Mouse (Mus musculus) midbrain, embryonic 10.5 days (tissue): ENCODE data around the gene Trpm3. TPM values are rescaled to one million over a fixed set of nuclear protein-coding genes. Genes with fewer than 3 reads are reported as not detected.

Source experiments
- DNase-seq: peaks from one replicate; pipeline ENCODE4 v3.0.0-alpha.2; 2017; ENCODE audit warnings: low spot score
- H3K27ac ChIP-seq: fragments of 300-500 bp; sonication (generic); replicated peaks from 2 replicates; pipeline ENCODE4 v1.5.1; 2016; ENCODE audit warnings: mild to moderate bottlenecking
- H3K27me3 ChIP-seq: fragments of 300-500 bp; sonication (generic); 2 replicates; pipeline ENCODE4 v1.6.1; 2016; ENCODE audit warnings: low read depth, mild to moderate bottlenecking; ENCODE audit not compliant: poor library complexity, severe bottlenecking
- H3K36me3 ChIP-seq: fragments of 300-500 bp; sonication (generic); 2 replicates; pipeline ENCODE4 v1.6.1; 2016; ENCODE audit warnings: mild to moderate bottlenecking, moderate library complexity
- H3K4me1 ChIP-seq: fragments of 300-500 bp; sonication (generic); 2 replicates; pipeline ENCODE4 v1.6.1; 2016
- H3K4me3 ChIP-seq: fragments of 300-500 bp; sonication (generic); 2 replicates; pipeline ENCODE4 v1.5.1; 2016; ENCODE audit warnings: mild to moderate bottlenecking, moderate library complexity
- H3K9me3 ChIP-seq: fragments of 300-500 bp; sonication (generic); replicated peaks from 2 replicates; pipeline ENCODE4 v1.6.1; 2016; ENCODE audit warnings: mild to moderate bottlenecking
- WGBS: fragments of 180-500 bp; shearing (Covaris S2); methylation state at CpG from one replicate; pipeline ENCODE4 v1.1.7; 2016; 5-methylcytosine and 5-hydroxymethylcytosine counted together
- microRNA counts: library from miRNA; unstranded; fragments of <30 nt; microRNA quantifications from one replicate; lab custom pipeline; 2017
- microRNA-seq: library from miRNA; unstranded; fragments of <30 nt; microRNA quantifications from one replicate; pipeline ENCODE4, GENCODE M21; 2017
- polyA plus RNA-seq: library from polyadenylated mRNA; unstranded; fragments of >200 nt; fragmentation: Nextera tagmentation; extraction: Ambion mirVana; gene quantifications from 2 replicates; pipeline ENCODE4 v1.2.1, GENCODE M21; 2016

Trpm3 gene
- polyA plus RNA-seq, 1 experiment from 2014 or later: 4.4 TPM

DNA sequence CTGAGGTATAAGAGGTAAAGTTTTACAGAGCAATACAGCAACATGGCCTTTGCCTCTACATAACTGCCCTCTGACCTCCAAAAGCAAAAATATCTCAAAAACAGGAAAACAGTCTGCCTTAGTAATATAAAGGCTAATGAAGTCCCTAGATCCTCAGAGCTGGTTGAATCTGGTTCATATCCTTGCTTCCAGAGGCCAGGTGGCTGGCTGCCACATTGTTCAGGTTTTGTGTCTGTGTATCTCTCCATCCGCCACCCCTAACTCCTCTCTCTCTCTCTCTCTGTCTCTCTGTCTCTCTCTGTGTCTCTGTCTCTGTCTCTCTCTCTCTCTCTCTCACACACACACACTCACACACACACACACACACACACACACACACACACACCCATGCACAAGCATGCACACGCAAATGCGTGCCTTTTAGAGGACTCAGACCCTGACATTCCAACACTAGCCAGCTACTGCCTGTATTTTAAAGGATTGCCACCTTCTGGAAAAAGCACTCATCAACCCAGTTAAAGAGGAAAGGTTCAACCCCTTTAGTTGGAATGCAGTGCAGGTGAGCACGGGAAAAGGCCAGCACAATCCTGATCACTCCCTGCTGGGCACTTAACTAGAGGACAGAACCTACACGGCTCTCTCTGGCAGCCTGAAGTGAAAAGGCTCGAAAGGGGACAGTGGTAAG is 902.8 kb downstream of the Trpm3 start:
- Histone ChIP-seq H3K36me3 (no peaks in the 10 kb centered on the region), H3K4me3 (no peak overlapping the region), H3K4me1 (no peaks in the 10 kb centered on the region), H3K27me3 (no peaks in the 10 kb centered on the region), H3K9me3 (no peaks in the 10 kb centered on the region), H3K27ac (no peak overlapping the region)
- WGBS: 65% methylated on average over 6 of the region's 6 CpGs
- DNase-seq: no peak

DNA sequence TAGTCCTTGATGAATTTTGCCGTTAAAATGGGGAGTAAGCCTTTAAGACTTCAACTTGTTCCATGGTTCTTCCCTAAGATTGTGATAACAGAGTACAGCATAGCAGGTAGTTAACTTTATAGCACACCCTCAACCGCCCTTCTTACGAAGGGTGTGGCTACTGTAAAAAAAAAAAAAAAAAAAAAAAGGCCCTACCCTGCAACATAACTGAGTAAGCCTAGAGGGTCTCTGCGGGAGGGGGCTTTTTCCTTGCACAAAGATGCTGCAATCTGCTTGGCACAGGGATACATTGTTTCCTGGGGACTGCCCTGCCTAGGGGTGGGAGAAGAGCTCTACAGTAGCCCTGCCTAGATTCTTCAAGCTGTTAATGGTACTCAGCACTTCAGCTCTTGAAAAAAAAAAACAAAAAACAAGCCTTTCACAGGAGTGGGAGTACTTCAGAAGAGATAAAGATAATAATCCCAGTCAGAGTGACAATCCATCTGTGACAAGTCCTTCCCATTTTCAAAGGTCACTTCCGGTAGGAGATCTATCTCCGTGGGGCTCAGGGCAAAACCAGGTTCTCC is 903.4 kb downstream of the Trpm3 start:
- no peaks in the 10 kb centered on the region for H3K27me3 ChIP-seq
- H3K9me3 ChIP-seq: no peaks in the 10 kb centered on the region
- 76% methylated on average over 6 of the region's 6 CpGs for WGBS
- H3K27ac ChIP-seq: no peak overlapping the region
- no peaks in the 10 kb centered on the region for H3K4me1 ChIP-seq
- DNase-seq: no peak
- H3K36me3 ChIP-seq: no peaks in the 10 kb centered on the region
- no peak overlapping the region for H3K4me3 ChIP-seq

DNA sequence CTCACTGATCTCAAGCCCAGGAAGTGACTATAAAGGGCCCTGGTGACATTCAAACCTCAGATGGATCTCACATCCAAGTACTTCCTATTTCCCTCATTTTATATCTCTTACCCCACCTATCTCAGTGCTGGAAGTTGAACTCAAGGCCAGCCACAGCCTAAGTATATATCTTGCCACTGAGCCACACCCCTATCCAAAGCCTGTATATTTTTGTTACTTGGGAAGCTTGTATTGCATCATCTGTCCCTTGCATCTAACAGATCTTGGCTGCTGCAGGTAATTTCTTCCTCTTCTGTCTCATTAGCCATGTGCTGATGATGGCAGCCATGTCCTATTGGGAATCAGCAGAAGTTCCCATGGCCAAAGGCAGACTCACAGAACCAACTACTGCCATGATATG is 904.9 kb downstream of the Trpm3 start:
- H3K27ac ChIP-seq: no peak overlapping the region
- no peaks in the 10 kb centered on the region for H3K27me3 ChIP-seq
- no peaks in the 10 kb centered on the region for H3K36me3 ChIP-seq
- no peak for DNase-seq
- H3K9me3 ChIP-seq: no peaks in the 10 kb centered on the region
- H3K4me3 ChIP-seq: no peak overlapping the region
- H3K4me1 ChIP-seq: no peaks in the 10 kb centered on the region

MicroRNAs encoded within 50 kb of the gene (microRNA counts, 519-probe panel; counts per million panel counts)
- 6,366 counts per million, percentile 59 among the panel's probes with 10 or more counts for microRNA mmu-miR-204 (lab: Ali Mortazavi, UCI)

Small RNAs within 50 kb of the gene (microRNA-seq; reads per million reads assigned to microRNA genes)
- gene Mir204: 295 reads per million, percentile 63 among the genes with 10 or more reads in this experiment
